Mouse (Mus musculus) urinary bladder, postnatal 4 days (tissue): ENCODE results near the gene Fcho1.
A peak's percentile ranks its signal among the peaks of the same experiment; 100 is the strongest.

Experiments
- DNase-seq, 2 experiments: peaks; one replicate each; pipeline ENCODE4 v3.0.0; 2021 to 2022; ENCODE audit warnings: low spot score in 2 of 2

Fcho1 gene

DNA sequence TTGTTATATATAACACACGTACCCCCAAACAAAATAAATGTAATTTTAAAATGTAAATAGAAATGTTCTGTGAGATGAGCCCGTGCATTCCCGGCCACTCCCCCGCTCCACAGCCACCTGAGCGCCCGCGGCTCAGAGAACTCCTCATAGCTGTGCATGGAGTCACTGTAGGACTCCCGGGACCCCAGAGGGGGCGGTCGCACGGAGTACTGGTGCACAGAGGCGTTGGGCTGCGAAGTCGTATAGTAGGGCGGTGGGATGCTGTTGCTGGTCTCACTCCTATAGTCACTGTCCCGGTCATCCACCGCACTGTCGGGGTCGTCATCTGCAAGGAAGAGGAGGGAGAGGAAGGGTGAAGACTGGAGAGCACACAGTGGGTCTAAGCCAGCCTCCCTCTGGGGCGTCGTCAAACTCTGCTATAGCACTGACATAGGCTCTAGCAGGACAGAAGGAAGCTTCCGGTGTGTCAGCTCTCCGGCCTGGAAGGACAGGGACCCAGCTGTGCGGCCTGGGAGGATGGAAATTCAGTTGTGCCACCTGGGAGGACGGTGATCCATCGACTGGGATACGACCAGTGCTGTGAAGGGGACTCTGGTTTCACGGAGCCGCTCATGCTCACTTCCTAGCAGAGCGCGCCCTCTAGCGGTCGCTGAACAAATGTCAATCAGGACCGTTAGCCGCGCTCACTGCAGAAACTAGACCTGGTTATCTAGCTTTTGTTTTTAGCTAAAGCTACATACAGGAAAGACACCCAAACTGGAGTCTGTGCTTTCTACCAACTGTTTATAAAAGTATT is 65.0 kb downstream of the Fcho1 start:
- peak; percentile 70 to 89 for DNase-seq

DNA sequence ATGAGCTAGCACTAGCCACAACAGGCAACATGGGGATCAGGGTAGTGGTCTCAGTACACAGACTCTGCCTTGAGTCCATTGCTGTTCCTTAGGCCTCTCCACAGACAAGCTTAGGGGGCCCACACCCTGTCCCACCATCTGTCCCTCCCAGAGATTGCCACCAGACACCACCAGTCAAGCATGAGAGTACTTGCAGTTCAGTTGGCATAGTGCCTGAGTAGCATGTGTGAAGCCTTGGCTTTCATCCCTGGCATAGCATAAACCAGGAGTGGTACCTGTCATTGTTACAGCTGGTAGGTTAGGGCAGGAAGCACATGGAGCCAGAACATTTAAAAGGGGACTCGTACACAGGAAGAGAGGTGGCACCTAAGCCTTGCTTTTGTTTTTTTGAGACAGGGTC is 65.8 kb downstream of the Fcho1 start:
- no peak for DNase-seq

DNA sequence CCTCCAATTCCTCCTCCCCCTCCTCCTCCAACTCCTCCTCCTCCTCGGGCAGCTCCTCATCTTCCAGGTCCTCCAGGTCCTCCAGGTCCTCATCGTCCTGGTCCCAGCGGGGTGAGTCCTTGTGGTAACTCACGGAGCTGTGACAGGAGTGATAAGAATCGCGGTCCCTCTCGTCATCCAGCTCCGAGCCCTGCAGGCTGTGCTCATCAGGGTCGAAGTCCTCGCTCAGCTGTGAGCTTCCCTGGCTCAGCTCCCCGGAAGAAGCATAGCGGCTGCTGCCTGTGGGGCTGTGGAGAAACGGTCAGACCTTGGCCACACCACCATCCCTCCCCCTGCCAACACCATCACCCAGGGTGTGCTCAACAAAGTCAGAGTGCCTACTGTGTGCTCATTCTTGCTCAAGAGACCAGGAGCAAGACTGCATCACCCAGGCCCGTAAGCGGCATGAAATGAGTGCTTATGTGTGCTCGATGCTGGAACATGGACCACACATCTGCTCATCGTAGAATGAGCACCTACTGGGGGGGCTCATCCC is 66.9 kb downstream of the Fcho1 start:
- no peak for DNase-seq
